Mouse (Mus musculus) MN1 (cell line): Measurements from ENCODE around the gene Wdr38.
A peak's percentile ranks its signal among the peaks of the same experiment; 100 is the strongest.
"Not testable (repeated sequence)": the region's sequence is repeated elsewhere in the genome, so short reads cannot be mapped to it uniquely, and the experiment has no call there.

Experiments used
- DNase-seq: peaks from one replicate; pipeline ENCODE4 v3.0.0-alpha.2; 2016; ENCODE audit warnings: low spot score

Wdr38 gene

DNA sequence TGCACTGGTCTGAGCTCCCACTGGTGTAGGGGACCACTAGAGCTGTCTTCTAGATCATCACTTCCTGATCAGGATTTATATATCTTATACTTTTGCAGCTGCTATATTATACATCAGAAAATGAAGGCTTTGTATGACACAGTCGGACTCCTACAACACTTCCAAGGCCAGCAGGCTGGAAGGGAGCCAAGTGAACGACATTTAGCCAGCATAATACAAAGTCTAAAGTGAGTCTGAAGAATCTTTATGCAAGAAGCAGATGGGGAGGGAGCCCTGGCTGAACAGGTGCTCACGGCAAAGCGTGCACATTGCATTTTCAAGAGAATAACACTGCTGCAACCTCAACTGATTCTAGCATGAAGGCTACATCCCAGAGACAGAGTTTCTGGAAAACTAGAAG is 4.8 kb upstream of the Wdr38 start:
- DNase-seq, result no peak

DNA sequence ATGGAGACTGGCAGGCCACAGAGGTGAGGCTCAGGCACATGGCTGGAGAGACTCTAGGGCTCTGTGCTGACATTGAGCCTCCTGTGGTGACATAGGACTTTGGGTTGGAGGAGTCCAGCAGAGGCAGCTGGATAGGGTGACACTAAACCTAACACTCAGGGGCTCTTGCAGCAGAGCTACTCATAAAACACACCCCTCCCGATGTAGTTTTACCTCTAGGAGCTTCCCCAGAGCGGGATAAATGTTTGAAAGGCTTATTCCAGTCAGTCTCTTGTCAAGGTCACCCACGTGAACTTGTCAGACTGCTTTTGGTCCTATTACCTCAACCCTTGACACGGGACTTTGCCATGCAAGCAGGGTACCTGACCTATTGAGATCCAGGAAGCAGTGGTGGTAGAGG is 2.1 kb downstream of the Wdr38 start:
- no peak for DNase-seq

DNA sequence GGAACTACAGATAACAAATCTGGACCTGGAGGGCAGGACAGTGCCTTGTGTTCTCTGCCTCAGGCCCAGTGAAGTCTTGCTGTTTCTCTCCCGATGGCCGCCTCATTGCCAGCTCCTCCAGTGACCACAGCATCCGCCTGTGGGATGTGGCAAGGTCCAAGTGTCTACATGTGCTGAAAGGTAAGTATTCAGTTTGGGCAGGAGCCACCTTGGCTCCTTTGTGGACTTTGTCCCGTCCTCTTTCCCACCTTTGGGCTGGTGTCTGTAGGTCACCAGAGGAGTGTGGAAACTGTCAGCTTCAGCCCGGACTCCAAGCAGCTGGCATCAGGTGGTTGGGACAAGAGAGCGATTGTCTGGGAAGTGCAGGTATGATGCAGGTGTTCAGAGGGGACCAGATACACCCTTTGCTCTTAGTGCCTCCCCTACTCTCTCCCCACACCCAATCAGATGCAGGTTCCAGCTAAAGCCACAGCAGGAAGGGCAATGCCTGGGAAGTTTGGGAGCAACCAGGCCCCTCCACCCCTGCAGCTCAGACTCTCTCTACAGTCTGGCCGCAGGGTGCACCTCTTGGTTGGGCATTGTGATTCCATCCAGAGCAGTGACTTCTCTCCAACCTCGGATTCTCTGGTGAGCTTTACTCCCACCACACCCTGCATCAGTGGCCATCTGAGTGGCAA is 2.8 kb downstream of the Wdr38 start:
- DNase-seq, result no peak

GRCm38 (mm10) chr2:39000587-39000919 is 3.3 kb downstream of the Wdr38 start:
- DNase-seq, result no peak

DNA sequence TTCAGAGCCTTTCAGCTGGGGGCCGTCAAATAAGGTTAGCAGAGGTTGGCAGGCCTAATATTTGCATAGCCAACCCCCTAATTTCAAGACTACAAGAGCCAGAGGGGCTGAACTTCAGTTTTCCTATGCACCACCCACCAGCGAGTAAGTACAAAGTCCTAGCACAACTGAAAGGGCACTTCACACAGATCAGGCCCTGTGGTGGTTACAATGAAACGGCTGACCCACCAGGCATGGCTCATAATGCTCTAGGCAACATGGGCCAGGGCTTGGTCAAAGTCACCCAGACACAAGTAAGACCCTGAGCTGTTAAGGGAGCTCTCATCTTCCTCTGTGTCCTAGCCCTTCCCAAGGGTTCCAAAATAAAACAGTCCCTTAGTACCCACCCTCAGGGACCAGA is 4.6 kb downstream of the Wdr38 start:
- DNase-seq, result no peak

- no peak for DNase-seq
Observed at GRCm38 (mm10) chr2:39003106-39003505, 5.8 kb downstream of the Wdr38 start.

- DNase-seq, result no peak
Observed at GRCm38 (mm10) chr2:39003512-39003911, 6.2 kb downstream of the Wdr38 start.

DNA sequence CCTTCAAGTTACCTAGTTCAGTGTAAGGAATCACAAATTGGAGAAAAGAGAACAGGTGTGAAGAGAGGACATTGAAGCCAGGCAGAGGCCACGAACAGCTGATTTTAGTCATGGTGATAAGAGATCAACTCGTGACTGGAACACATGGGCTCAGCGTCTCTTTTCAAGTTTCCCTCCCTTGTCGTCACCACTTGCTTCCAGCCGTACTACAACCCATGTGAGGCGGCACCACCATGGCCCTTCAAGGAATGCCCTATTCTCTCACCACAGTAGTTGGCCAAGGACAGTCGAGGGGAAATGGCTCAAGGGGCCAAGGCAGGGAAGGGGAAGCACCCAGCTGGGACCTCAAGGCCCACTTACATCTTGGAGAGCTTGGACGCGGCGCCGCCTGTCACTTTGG is 7.1 kb downstream of the Wdr38 start:
- peak; percentile 62 for DNase-seq

- peak; percentile 97 for DNase-seq
Observed at GRCm38 (mm10) chr2:39004880-39005435, 7.7 kb downstream of the Wdr38 start, which contains the start of gene Arpc5l. Gene Arpc5l, plus strand, starts transcription at chr2:39005348.

DNA sequence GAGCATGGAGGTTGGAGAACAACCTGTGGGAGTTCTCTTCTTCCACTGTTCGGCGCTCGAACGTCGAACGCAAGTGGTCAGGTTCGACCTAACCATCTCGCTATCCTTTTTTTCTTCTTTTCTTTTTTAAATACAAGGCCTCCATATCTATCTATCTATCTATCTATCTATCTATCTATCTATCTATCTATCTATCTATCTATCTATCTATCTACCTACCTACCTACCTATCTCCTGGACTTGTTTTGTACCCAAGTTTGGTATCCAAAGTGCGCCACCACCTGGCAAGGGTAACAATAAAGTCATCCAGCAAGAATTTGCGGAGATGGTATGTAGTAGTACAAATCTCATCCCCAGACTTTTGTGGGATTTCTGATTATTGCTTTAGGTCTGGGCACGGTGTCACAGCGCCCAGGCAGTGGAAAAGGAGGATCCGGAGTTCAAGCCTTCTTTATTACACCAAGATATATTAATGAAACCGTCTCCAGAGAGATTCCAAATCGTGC is 8.4 kb downstream of the Wdr38 start, which contains the start of gene Rpl35:
Gene Rpl35 (minus strand): TSS at position 51 of the 506 bp plus-strand sequence.
- DNase-seq, result no peak

- no peak for DNase-seq
Observed at GRCm38 (mm10) chr2:39006149-39006730, 9.0 kb downstream of the Wdr38 start.

DNA sequence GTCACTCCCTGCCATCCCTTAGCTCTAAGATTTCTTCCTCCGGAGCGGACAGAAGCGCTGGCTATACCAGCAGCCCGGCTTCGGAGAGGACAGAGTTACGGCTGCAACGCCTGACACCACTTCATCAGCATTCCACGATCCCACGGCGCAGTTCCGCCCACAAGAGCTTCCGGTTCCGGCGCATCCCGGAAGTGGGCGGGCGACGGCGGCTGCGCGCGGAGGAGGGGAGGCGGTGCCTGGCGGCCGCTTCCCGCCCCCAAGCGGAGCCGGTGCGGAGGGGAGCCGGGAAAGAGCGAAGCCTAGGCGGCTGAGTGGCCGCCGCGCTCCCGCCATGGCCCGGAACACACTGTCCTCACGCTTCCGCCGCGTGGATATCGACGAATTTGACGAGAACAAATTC is 10.6 kb downstream of the Wdr38 start:
- DNase-seq, result peak; percentile 96

DNA sequence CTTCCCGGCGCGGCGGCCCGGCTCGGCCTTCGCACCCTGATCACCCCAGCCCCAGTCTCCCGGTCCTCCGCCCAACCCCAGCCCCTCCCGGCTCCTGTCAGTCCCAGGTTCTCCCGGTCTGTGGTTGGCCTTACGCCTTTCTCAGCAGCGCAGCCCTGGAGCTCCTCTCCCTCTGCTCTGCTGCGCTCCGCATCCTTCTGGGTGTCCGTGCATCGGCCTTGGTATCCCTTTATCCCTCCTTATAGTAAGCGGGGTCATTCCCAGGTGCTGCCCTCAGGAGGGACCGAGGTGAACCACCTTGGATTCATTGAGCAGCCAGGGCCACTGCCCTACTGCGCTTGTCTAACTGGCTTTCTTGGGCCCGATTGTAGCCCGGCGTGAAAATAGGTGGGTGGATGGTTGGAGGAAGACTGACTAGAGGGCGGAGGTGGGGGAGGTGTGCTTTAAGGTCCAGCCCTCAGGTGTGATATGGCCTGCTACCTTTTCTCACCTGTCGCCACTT is 11.1 kb downstream of the Wdr38 start:
- DNase-seq, result peak; percentile 55

DNA sequence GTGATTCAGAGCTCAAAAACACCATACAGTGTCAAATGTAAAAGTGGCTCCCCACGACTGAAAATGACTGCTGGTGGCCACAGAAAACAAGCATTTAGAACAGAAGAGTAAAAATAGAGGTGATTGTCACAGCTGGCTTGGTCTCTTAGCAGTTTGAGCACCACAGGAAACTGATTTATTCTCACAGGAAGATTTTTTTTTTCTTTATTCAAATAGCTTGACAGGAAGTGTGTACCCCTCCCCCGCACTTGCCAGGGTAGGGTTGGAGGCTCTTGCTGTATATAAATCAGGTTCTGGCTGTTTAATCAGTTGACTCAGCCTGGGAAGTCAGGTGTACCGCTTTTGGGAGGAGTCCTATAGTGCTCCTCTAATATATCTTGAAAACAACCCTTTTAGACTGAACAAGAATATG is 11.7 kb downstream of the Wdr38 start:
- peak; percentile 69 for DNase-seq

DNA sequence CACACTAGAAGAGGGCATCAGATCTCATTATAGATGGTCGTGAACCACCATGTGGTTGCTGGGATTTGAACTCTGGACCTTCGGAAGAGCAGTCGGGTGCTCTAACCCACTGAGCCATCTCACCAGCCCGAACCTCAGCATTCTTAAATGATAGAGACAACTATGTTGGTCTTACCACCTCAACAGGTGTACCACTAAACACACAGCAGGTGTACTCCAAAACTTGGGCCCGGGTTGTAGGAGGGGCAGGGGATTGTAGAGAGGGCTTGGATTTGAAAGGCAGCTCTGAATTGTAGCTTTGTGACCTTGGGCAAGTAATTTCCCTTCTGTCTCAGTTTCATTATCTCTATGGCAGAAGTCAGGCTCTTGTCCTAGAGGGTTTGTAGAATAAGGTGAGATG is 12.9 kb downstream of the Wdr38 start:
- not testable (repeated sequence) for DNase-seq

DNA sequence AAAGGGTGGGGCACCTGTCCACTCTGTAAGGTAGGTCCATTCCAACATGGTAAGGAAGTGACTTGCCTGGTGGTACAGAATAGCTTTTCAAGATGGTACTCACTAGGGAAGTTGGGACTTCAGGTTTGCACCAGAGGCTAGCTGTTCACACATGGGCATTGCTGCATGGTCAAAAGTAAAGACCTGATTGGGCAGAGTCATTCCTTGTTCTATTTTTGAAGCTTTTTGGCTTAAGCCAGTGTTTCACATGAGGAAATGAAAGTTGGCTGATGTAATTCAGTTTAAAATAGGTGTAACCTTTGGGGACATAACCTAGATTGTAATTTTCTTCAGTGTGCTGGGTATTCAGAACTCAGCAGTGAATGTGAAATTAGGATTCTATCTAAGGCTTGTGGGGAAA is 14.0 kb downstream of the Wdr38 start:
- DNase-seq, result no peak

DNA sequence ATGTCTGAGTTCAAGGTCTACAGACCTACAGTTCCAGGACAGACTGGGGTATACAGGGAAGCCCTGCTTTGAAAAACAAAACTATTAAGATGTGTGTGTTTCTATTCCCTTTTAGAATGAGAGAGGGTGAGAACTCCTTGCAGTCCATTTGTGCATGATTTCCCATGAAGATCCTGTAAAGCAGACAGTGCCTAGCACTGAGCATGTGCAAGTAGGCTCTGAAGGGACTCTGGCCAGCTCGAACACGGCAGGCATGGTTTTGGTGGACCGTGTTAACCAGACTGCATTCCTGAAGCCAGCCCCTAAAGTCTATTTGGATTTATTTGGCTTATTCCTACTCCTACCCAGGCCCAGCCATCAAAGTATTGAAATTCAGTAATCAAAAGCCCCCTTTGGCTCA is 14.7 kb downstream of the Wdr38 start:
- DNase-seq, result no peak

- DNase-seq, result no peak
Observed at GRCm38 (mm10) chr2:39012768-39013279, 15.5 kb downstream of the Wdr38 start.

- no peak for DNase-seq
Observed at GRCm38 (mm10) chr2:39016581-39016980, 19.3 kb downstream of the Wdr38 start.

- DNase-seq, result no peak
Observed at GRCm38 (mm10) chr2:39020004-39020403, 22.7 kb downstream of the Wdr38 start.

- DNase-seq, result no peak
Observed at GRCm38 (mm10) chr2:39031611-39032010, 34.3 kb downstream of the Wdr38 start.

DNA sequence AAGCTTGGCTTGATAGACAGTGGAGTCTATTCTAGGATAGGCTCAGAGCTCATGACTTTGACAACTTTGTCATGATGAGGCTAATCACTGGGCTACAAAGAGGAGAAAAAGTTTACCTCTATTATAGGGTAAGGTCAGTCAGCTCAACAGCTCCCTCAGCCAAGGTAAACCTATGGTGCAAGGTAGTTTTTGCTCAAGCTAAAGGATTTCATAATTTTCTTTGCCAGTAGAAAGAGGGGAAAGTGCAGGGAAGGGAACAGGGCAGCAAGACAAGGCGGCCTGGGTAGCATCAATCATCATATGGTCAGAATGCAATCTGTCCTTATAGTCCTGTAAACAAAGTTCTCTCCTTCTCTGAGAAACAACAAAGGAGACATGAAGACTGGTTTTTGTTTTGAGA is 42.9 kb downstream of the Wdr38 start:
- DNase-seq, result no peak

- DNase-seq, result no peak
Observed at GRCm38 (mm10) chr2:39048515-39048914, 51.2 kb downstream of the Wdr38 start.
